Mouse (Mus musculus): ENCODE measurements at regions not wholly inside any gene's neighbourhood (a gene's known extent, or its start where the extent isn't known, plus 50 kb on each side); places are given as distances from the start of the nearest gene placed in this dataset.

- no peak for DNase-seq (ENCODE audit: low read depth, low spot score)
Observed at GRCm38 (mm10) chr14:64594021-64594561, 490.0 kb downstream of the Prss52 start.

DNA sequence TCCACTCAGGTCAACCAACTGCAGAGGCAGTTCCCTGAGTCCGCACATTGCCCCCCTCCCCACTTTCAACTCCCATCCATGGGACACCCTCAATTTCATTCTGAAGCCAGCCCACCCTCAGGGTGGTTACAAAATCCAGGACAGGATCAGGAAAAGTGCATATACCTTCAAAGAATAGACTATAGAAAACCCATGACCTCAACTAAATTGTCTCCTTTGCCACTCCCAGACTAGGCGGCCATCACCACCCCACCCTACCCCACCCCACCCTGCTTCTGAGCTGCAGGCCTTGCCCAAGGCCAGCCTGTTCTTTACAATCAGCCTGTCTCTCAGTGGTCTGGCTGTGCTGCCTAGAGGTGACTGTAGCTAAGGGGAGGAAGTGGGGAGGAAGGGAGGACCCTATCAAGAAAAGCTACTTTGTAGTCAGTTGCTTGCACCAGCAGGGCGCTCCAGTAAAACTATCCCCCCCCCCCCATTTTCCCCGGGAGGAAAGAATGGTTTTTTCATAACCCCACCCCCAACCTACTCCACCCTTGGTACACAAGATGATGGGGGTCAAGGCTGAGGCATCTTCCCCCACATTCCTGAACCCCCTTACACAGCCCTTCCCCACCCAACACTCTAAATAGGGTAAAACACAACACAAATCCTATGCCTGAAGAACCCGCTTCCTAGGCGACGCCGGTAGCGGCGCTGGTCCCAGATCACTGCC lies 490.9 kb downstream of the Prss52 start:
- DNase-seq (ENCODE audit: low read depth, low spot score) = no peak

DNA sequence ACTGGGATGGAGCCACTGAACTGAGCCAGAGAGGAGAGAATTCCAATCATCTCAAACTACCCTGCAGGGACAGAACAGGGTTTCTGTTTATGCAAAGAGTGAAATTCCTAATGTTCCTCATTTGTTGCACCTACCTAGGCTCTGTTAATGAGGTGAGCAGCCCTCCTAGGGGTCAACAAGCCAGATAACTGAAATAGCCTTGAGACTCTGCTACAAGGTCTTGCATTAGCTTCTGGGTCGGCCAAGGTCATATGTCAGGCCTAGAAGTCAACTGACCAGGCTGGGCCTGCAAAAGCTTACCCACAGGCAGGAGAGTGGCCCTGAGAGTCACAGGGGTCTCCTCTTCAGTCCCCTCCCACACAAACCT lies 491.4 kb downstream of the Prss52 start:
- no peak for DNase-seq (ENCODE audit: low read depth, low spot score)

- no peak for DNase-seq (ENCODE audit: low read depth, low spot score)
Observed at GRCm38 (mm10) chr14:64595891-64596290, 491.8 kb downstream of the Prss52 start.

GRCm38 (mm10) chr14:64597218-64597617 lies 493.1 kb downstream of the Prss52 start:
- DNase-seq (ENCODE audit: low read depth, low spot score) = no peak

Measured in telencephalon, adult 2 months (tissue).